Mouse (Mus musculus) lung, postnatal 4 days (tissue): ENCODE results near the gene Mus81.
"Not testable (repeated sequence)": the region's sequence is repeated elsewhere in the genome, so short reads cannot be mapped to it uniquely, and the experiment has no call there.

Experiments
- DNase-seq, 2 experiments: peaks; one replicate each; pipeline ENCODE4 v3.0.0; 2021

The Mus81 gene

DNA sequence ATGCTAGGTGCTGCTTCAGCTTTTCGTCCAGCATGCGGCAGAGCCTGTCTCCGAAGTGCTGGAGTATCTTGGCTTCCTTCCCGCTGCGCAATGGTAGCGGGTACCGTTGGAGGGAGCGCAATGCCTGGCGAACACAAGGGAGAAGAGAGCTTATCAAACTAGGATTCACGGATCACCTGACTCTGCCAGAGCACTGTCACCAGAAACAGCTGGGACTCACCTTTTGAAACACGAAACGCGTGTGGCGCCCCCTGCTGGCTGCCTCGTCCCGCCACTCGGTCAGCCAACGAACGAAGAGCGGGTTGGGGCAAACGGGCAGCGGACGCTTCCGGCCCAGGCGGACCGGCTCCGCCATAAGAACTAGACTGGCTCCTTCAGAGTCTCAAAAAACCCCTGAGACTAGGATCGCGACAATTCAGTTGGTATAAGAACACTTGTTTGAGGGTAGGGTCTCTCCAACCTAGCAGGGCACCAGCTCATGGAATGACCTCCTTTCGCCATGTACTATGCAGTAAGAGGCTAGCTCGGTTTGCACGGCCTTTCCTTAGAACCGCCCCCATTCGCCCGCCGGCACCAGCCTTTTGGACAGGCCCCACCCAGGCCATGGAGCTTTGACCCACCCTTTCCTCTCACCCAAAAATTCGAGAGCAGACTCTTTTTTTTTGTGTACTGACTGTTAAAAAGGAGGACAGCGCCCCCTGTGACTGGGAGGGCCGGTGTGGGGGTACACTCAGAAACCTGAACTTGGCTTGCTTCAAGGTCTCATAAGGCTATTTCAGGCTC is at the start of gene Mus81:
Gene Mus81, minus strand, starts transcription at position 635 of the 783 bp plus-strand sequence.
- DNase-seq = peak; percentile 96 to 98

DNA sequence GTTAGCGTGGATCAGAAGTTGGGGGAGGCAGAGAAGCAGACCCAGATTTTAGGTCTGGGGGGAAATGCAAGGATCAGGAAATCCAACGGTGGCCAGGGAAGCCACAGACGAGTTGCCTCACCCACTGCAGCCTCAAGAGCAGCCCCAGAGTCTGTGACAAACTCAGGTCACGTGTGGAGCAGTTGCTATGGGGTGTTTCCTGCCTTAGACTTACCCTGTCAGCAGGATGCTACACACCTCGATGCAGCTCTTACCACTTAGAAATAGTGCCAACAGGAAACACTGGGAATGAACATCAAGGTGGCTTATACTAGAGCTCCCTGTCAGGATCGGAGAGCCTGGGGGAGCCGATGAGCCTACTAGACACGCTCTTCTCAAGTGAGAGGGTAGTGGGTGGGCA is 44.3 kb upstream of the Mus81 start:
- DNase-seq = no peak

DNA sequence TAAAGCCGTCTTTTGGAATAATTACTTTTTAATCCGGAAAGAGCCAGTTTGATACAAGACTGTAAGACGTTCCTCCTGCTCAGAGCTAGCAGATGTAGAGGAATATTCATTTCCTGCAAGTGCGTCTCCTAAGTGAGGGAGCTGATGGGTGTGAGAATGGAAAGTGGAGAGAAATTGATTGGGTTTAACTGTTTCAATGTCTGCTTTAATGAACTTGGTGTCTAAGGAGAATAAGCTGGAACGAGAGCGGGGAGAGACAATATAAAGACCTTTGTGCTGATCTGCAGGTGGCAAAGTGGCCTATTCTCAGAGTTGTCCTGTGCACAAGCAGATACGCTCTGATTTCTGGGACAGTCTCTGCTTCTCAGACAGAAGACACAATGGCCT is 41.9 kb upstream of the Mus81 start:
- no peak for DNase-seq

DNA sequence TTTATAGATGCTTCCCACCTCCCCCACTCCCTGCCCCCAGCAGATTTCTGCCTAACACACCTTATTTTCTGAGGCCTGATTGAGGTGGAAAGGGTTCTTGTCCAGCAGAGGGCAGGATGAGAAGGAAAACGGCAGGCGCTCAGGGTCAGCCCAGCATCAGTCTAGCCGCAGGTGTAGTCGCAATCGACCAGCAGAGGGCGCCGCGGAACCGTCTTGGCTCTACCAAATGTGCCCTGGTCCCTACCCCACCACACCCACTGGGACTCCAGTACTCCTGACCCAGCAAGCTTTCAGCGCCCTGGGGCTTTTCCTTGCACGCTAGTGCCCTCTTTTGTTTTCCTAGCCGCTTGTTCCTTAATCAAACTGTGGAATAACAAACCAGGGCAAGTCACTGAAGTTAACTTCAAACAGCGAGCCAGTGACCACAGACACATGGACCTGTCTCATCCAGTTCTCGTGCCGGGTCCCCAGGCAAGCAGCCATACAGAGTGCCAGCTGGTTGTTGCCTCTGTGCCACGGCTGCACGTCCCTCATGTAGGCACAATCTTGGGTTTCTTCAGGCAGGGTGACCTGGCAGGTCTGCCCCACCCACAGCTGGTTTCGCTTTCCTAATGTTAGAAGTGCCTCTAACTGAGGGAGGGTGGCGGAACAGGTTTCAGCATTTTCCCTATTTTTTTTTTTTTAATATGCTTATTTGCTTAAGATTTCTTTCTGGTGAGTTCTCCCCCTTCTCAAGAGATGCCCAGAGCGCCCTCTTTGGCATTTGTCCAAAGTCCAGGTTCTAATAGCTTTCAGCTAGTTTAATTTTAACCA is 41.3 kb upstream of the Mus81 start:
- DNase-seq = peak; percentile 95 to 98

DNA sequence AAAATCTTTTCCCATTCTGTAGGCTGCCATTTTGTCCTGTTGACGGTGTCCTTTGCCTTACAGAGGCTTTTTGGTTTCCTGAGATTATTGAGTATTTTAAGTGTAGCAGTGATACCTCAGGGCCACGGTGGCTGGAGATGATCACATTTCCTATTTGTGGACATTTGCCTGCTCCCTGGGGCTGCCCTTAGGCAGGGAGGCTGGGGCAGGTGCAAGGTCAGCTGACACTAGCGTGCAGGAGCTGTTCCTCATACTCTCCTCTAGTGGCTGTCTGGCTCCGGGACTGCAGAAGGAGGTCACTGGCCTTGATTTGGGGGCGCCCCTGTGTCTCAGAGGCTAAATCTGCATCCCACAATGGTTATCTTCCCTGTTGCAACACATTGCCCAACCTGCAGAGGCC is 37.0 kb upstream of the Mus81 start:
- no peak for DNase-seq

DNA sequence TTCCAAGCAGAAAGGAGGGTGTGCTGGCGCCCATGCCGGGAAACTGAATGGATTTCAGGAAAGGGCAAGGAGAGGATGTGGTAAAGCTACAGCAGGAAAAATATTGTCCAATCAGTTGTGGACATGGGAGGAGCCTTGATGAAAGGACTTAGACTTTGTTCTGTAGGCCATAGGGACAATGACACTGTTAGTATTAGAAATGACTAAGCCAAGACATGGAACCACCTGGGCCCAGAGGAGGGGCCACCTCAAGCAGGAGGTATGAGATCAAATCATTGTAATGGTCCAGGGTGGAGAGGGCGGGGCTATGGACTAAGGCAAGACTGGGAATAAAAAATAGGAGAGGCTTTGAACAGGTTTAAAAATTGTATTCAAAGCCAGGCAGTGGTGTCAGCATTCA is 30.5 kb upstream of the Mus81 start:
- DNase-seq = no peak

DNA sequence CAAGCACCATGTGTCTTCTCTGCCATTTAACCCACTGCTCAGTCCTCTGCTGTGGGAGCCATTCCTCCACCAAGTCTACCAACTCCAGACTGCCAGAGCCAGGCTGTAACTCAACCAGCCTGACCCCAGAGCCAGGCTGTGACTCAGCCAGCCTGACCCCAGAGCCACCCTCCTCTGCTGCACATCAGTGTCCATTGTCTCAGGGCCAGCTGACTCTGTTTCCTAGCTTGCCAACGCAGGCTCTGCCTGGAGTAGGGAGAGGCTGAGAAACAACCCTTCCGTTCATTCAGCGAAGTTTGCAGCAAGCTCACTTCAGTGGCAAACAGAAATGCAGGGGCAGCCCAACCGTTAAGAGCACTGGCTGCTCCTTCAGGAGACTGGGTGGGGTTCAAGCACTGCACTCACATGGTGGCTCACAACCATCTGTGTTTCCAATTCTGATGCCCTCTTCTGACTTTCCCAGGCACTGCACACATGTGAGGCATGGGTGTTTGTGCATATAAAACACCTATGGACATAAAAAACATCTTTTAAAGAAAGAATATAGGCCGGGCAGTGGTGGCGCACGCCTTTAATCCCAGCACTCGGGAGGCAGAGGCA is 28.8 kb upstream of the Mus81 start:
- no peak for DNase-seq

DNA sequence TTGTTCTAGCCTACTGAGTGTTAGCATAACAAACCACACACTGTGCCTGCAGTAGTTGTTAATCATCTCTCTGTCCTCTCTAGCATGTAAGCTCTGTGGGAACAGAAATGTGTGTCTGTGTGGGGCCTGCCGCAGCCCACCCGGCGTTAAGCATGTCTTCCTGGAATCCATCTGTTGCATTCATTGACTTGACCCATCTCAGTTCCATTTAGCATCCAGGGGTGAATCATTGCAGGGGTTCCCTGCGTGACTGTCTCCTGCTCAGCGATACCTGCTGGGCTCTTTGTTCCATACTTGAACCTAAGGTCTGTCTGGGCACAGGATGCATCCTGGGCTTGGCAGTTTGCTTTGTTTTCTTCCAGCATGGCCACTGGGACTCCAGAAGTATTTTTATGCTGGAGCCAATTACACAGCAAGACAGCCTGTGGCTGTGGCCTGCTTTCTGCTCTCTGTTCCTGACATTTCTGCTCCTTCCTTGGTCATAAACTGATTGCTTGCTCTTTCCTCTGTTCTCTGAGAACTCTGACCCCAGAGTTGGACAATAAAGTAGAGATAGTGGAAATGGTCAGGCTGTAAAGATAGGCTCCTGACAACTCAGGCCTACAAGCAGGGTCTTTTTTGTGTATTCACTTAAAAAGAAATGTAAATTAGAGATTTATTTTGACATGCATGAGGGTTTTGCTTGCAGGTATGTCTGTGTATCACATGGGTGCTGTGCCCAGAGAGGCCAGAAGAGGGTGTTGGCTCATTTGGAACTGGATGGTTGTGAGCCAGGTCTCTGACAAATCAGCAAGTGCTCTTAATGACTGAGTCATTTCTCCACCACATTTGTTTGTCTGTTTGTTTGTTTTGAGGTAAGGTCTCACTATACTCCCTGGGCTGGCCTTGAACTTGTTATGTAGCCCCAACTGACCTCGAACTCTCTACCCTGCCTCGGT is 27.9 kb upstream of the Mus81 start:
- DNase-seq = no peak

DNA sequence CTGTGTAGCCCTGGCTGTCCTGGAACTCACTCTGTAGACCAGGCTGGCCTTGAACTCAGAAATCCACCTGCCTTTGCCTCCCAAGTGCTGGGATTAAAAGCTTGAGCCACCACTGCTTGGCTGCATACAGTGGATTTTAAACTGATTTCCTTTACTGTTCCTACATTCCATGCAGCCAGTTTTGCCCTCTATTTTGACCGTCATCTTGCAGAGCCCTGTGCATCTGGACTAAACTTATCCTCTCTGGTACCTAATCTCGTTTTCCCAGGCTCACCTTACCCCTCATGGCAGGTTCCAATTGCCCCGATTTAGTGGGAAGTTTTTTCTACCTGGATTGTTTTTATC is 24.8 kb upstream of the Mus81 start:
- DNase-seq = no peak

DNA sequence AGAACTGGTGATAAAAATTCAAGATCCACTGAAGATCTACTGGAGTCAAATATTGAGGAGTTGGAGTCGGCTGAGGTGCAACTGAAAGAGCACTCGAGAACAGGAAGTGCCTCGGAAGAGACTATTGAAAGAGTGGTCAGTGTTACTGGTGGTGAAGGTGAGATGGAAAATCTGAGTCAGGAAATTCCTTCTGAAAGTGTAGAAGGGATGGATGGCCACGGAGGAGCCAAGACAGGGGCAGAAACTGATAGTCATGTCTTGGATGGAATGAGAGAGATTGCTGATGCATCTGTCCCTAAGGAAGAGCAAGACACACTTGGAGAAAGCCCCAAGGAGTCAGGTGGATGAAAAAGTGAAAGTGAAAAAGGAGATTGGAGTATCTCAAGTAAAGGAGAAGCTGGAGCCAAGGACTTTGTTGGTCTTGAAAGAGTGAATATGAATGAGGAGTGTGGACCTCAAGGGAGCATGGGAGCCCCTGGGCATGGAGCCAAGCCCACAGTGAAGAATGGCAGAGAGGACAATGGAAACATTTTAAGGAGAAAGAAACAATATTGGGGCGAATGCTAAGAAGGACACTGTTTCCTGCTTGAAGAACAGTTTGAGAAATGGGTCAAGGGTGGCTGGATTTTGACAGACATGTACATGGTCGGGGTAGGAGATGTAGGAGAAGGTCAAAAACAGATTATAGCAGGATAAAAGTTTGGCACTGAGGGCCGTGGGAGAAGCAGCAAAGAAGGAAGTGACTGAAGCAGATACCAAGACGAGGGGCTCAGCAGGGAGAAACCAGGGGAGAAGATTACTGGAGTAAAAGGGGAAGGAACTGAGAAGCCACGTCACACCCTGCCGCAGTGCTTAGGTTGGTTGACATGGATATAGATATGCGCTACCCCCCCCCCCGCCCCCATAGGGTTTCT is 24.1 kb upstream of the Mus81 start:
- DNase-seq = no peak

DNA sequence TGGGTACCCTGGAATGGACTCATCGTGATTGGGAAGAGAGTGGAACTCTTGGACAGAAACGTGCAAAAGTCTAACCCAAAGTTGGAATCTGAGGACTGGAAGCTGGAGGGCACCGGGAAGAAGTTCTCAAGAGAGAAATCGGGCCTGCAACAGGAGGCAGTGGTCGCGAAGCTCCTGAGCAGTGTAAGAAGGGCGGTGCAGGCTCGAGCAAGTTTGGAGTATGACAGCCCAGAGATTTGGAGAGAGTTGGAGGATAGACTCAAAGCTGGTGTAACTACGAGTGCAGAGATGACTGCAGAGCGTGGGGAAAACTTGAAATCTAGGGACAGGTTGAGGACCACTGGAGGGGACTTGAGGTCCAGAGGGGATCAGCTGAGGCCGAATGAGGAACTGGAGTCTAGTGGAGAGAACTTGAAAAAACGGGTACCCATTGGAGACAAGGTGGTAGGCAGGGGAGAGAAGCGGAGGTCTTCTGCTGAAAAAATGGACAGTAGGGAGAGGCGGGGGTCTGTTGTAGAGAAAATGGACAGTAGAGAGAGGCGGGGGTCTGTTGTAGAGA is 23.0 kb upstream of the Mus81 start:
- no peak for DNase-seq

DNA sequence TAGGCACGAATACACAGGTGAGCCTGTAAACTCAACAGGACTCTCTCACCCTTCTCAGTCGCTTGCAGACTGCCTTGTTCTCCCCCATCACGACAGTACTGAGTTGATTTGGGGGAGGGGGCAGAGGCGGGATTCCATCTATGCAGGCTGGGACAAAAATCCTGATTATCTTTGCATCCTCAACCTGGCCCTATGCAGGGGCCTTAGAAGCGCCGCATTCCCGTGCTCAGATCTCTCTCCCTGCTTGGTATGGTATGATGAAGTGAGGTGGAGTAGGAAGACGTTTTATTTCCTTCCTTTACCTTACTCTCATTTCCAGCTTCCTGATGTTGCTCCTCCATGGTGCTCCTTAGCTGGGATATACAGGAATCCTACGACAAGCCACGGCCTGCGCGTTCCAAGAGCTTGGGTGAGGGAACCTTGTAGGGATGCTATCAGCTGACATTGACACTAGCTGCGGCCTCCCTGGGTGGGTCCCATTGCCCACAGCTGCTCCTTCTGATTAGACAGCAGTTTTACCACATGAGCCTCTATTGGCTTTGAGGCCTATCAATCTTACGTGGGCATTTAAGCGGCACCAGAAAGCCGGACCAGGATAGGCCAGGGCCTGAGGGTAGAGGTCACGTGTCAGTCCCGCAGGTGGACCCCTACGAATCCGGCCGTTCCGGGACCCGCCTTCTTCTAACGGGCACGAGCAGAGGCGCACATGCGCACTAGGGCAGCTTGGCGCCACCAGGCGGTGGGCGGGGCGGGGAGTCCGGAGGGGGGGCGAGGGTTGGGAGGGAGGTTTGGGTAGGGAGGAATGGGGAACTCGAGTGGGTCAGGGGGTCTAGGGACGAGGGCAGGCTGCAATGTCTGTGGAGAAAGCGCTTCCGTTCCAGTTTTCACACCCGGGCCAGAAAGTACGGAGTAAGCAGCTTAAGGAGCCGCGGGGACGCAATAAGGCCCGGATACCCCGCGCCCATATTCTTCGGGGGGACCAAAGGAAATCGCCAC is 22.1 kb upstream of the Mus81 start, which contains the start of gene Snx32:
Gene Snx32, minus strand, starts transcription at position 508 of the 996 bp plus-strand sequence.
- peak; percentile 97 to 99 for DNase-seq

DNA sequence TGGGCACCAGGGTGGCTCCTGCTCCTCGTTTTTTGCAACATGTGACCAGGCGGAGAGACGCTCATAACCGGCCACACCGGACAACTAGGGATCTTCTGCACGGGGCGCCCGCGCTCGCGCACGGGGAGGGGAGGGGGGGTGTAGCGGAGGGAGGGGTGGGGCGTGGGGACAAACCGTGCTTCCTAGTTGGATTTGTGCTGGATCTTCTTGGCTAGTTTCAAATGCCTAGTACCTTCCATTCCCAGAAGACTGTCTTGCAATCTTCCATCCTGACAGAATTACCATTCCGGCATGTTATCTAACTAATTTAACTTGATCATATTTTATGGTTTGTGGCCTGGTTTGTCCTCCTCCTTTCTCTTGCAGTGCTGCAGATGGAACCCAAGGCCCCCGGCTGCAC is 15.5 kb upstream of the Mus81 start, which contains the start of gene 1700020D05Rik:
Gene 1700020D05Rik, minus strand, starts transcription at position 101 of the 400 bp plus-strand sequence.
- DNase-seq = no peak

DNA sequence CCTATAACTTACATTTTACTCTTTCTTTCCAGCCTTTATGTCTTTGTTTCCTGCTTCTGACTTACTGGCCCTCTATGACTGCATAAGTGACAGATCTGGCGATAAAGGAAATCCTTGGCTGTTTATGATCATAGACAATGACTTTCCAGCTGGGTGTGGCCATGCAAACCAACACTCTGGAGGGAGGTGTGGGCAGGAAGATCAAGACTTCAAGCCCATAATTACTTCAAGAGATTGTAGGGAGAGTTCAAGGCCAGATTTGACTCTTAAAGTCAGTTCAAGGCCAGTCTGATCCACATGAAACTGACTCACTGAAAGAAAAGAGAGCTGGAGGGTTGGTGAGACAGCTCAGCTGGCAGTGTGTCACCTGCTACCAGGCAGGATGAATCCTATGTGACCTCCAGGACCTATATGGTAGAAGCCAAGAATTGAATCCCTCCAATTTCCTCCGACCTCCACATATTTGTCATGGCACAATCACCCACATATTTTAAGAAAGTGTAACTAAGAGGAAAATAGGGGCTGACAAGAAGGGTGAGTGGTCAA is 12.2 kb upstream of the Mus81 start:
- DNase-seq = no peak

DNA sequence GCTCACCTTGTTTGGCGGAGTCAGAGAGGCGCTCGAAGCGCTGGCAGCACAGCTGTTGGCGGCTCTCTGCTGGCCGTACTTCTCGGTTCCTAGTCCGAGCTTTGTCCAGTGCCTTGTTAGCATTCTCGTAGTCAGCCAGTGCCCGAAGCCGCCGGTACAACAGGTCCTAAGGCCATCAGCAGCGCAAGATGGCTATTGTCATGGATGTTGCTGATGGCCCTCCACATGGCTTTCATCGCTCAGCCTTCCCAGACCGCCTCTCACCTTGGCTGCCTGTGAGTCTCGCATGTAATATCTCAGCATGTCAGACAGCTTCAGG is 7.8 kb upstream of the Mus81 start:
- no peak for DNase-seq

DNA sequence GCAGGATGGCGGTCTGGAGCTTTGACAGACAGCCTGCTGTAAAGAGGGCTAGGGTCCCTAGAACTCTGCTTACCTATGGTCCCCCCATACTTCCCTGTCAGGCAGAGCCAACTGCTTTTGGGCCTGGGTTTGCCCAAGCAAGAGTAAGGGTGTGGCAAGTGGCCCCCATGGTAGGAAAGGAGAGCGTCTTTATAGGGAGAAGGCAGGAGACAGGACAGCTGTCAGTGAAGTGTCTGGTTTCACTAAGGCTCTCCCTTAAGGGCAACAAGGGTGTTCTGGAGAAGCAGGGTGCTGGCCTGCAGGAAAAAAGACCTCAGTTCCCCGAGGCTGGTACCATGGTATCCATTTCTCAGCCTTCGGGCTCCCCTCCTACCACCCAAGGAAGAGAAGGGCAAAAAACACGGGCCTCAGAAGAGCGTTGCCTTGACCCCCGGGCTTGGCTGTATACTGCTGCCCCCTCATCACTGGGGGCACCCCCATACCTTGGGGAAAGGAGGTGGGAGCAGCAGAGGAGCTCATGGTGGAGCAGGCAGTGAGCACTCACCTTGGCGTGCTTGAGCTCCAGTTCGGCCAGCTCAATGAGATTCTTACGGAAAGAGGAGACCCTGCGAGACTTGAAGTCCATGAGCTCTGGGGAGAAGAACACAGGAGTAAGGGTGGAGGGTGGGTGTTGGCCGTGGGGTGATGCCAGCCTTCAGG is 7.3 kb upstream of the Mus81 start:
- no peak for DNase-seq

DNA sequence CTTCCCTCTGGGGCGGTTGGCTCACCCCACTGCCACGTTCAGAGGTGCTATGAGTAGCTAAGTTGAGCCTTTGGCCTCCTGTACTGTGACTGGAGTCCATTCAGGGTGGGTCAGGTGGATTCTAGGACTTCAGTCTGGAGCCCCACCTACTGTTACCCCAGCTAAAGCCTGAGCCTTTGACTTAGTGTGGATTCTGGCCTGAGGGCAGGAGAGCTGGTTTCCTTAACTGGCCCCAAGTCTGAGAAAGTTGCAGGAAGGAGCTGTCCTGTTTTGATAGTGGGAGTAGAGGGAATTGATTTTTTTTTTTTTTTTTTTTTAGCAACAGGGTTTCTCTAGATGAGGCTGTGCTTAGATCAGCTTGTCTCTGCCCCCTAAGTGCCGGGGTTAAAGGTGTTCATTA is 6.1 kb upstream of the Mus81 start:
- DNase-seq = no peak

DNA sequence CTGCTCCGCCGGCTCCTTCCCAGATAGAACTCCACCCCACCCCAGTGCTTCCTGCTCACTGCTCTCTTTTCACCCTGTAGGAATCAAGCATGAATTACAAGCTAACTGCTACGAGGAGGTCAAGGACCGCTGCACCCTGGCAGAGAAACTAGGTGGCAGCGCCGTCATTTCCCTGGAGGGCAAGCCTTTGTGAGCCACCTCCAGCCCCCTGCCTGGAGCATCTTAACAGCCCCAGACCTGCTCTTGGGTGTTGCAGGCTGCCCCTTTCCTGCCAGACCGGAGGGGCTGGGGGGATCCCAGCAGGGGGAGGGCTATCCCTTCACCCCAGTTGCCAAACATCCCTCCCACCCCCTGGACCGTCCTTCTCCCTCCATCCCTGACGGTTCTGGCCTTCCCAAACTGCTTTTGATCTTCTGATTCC is 5.1 kb upstream of the Mus81 start:
- DNase-seq = not testable (repeated sequence)

DNA sequence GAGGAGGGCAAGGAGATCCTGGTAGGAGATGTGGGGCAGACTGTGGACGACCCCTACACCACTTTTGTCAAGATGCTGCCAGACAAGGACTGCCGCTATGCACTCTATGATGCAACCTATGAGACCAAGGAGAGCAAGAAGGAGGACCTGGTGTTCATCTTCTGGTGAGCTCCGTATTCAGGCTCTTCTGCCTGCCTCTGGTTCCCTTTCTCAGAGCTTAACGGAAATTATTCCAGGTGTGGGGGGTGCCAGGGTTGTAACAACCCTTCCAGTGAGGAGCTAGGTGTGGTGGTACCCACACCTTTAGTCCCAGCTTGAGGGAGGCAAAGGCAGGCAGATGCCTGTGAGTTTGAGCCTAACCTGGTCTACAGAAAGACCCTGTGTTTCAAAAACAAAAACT is 4.4 kb upstream of the Mus81 start:
- DNase-seq = no peak
